Mouse (Mus musculus) embryonic fibroblast, embryonic 13.5 days (primary cell): Measurements from ENCODE around the gene Rpl35. TPM values are rescaled to one million over a fixed set of nuclear protein-coding genes. Genes with fewer than 3 reads are reported as not detected.

Source experiments
- H3K27ac ChIP-seq: 2 replicates; pipeline ENCODE4 v1.5.1; 2012; ENCODE audit warnings: low read length, control low read depth, inconsistent platforms; ENCODE audit not compliant: insufficient read depth
- H3K4me1 ChIP-seq: 2 replicates; pipeline ENCODE4 v1.6.1; 2011; ENCODE audit warnings: low read length; ENCODE audit not compliant: control insufficient read depth, insufficient read depth
- H3K4me3 ChIP-seq: 2 replicates; pipeline ENCODE4 v1.5.1; 2011; ENCODE audit warnings: mild to moderate bottlenecking, control low read depth, low read length; ENCODE audit not compliant: insufficient read depth
- CTCF ChIP-seq: IDR thresholded peaks from 2 replicates; pipeline ENCODE4 v1.5.1; 2011; ENCODE audit warnings: mild to moderate bottlenecking, control low read depth, low read length, moderate library complexity, borderline replicate concordance; ENCODE audit not compliant: insufficient read depth
- POLR2A ChIP-seq: IDR thresholded peaks from 2 replicates; pipeline ENCODE4 v1.6.1; 2011; ENCODE audit warnings: low read depth, mild to moderate bottlenecking, control low read depth, low read length, moderate library complexity
- polyA plus RNA-seq: library from polyadenylated mRNA; stranded (reverse); fragments of >200 nt; gene quantifications from 2 replicates; pipeline ENCODE4 v1.2.4, GENCODE M21; 2011; ENCODE audit warnings: low read depth; ENCODE audit not compliant: missing spikeins, insufficient read length

Rpl35 gene
- polyA plus RNA-seq, 1 experiment, result 266 TPM

DNA sequence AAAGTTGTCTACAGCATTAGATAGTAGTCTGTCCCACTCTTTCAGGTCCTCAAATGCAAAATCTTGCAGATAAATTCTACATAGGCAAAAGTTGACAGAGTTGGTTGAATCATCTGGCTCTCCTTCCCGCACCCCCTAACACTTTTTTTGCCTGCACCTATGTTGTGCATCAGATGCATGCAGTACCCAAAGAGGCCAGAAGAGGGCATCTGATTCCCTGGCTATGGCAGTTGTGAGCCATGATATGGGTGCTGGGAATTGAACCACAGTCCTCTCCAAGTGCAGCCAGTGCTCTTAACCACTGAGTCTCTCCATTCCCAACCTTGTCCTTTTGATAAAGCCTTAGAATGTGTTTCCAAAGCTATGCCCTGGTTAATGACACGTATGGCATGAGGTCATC lies 22.0 kb downstream of the Rpl35 start:
- TF ChIP-seq POLR2A, result no peak
- TF ChIP-seq CTCF, result no peak
- H3K4me1 ChIP-seq, result no peaks in the 10 kb centered on the region
- no peak overlapping the region for H3K4me3 ChIP-seq
- no peak overlapping the region for H3K27ac ChIP-seq

DNA sequence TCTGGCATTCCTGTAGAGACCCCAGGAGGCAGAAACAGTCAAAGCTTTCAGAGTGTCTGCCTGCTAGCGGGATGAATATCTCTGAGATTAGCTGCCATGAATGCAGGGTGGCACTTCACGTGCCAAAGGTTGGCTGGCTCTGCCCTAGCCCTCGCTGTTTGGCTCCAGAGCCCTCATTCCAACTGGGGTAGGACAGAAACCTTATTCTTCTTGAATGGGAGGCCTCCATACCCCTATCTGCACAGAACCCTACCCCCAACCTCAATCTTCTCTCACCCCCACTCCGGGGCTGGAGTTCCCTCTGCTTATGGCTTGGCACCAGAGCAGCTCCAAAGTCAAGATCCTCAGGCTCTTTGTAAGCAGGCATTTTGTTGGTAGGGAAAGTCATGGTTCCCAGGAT lies 27.6 kb downstream of the Rpl35 start:
- Histone ChIP-seq H3K27ac (no peak overlapping the region), H3K4me3 (no peak overlapping the region), H3K4me1 (peaks cover 2% of the 10 kb centered on the region; the same call in 1 of the 2 replicates)
- TF ChIP-seq POLR2A (no peak), CTCF (no peak)

DNA sequence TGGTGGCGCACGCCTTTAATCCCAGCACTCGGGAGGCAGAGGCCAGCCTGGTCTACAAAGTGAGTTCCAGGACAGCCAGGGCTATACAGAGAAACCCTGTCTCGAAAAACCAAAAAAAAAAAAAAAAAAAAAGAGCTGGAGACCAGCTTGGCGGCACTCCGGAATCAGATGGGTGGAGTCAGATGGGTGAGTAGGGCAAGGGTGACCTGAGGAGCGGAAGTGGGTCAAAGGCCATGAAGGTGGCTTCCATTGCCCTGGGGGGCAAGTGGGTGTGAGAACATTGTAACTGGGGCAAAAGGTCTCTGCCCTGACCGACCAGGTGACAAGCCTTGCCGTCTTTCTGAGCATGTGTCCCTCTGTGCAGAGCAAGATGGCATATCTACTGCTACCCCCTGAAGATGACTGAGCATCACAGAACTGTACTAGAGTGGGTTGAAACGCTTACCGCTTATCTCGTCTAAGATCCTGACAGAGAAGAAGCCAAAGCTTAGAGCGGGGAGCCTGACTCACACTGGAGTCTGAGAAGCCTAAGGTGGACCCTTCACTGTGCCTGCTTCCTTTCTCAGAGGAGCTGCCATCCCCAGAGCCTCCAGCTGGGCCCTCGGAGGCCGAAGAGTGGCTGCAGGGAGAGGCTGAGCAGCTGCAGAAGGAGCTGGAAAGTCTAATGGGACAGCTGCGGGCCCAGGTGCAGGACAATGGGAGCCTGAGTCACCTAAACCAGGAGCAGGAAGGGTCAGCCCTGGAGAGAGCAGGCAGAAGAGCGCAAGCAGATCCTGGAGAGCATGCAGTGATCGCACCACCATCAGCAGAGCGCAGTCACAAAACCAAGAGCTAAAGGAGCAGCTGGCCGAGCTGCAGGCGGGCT lies 29.3 kb downstream of the Rpl35 start:
- Histone ChIP-seq H3K4me3 (no peak overlapping the region), H3K27ac (no peak overlapping the region), H3K4me1 (peaks cover 2% of the 10 kb centered on the region; the same call in 1 of the 2 replicates)
- no peak for TF ChIP-seq POLR2A

GRCm38 (mm10) chr2:38975181-38975580 lies 30.2 kb downstream of the Rpl35 start:
- Histone ChIP-seq H3K27ac (no peak overlapping the region), H3K4me1 (peaks cover 2% of the 10 kb centered on the region; the same call in 1 of the 2 replicates), H3K4me3 (no peak overlapping the region)
- TF ChIP-seq CTCF (no peak), POLR2A (no peak)

GRCm38 (mm10) chr2:38974171-38974570 lies 31.3 kb downstream of the Rpl35 start:
- TF ChIP-seq CTCF, result no peak
- no peak for TF ChIP-seq POLR2A
- Histone ChIP-seq H3K27ac (no peak overlapping the region), H3K4me3 (no peak overlapping the region), H3K4me1 (peaks cover 2% of the 10 kb centered on the region; the same call in 1 of the 2 replicates)

- TF ChIP-seq POLR2A, result no peak
- no peak for TF ChIP-seq CTCF
Measured at GRCm38 (mm10) chr2:38973701-38974100, 31.7 kb downstream of the Rpl35 start.

DNA sequence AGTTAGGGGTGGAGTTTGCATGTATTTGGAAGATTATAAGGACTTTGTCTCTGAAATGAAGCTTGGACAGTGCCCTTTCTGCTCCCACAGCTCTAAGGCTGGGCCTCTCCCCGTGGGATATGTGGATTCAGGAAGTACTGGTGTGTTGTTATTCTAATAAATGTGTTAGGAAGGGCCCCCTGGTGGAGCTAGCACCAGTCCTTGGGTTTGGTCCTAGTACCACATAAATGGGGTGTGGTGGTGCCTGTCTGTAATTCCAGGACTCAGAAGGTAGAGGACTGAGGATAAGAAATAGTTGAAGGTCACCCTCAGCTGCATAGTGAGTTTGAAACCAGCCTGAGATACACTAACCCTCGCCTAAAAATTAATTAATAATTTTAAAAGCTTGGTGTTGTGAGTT lies 32.2 kb downstream of the Rpl35 start:
- Histone ChIP-seq H3K4me1 (peaks cover 2% of the 10 kb centered on the region; the same call in 1 of the 2 replicates), H3K4me3 (no peak overlapping the region), H3K27ac (no peak overlapping the region)
- no peak for TF ChIP-seq POLR2A

More at GRCm38 (mm10) chr2:38973701-38974100, 31.7 kb downstream of the Rpl35 start:
- H3K4me1 ChIP-seq, result peaks cover 2% of the 10 kb centered on the region; the same call in 1 of the 2 replicates
- no peak overlapping the region for H3K27ac ChIP-seq
- no peak overlapping the region for H3K4me3 ChIP-seq

DNA sequence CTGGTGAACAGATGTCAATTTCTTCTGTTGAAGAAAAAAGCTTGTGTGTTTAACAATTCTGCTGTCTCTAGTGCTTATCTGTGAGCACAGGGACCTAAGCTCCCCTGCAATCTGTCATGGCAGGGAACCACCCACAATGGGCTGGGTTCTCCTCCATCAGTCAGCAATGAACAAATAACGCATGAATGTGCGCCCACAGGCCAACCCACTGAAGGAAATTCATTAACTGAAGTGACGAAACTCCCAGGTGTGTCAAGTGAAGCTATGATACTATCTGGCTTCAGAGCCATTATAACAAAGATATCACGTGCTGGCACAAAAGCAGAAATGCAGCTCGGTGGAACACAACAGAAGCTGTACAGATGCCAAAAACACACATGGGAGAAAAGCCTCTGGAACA lies 35.4 kb downstream of the Rpl35 start:
- peaks cover 2% of the 10 kb centered on the region; the same call in 1 of the 2 replicates for H3K4me1 ChIP-seq
- H3K27ac ChIP-seq, result no peak overlapping the region
- TF ChIP-seq POLR2A (no peak), CTCF (no peak)
- H3K4me3 ChIP-seq, result no peak overlapping the region

DNA sequence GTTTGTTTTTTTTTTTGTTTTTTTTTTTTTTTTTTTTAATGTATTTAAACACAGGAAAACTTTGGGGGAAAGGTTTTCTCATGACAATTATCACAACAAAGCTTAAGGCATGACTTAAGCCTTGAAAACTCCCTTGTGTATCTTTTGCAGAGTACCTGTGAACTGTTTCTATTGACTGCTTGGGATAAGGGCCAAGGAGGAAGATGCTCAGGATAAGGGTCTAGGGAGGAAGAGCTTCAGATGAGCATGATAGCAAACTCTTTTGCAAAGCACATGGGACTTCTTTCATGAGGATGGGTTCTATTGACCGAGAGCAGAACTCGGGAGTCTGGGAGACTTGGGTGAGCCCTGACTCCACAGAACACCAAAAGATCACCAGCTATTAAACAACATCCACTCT lies 35.8 kb downstream of the Rpl35 start:
- H3K27ac ChIP-seq, result no peak overlapping the region
- TF ChIP-seq CTCF, result no peak
- TF ChIP-seq POLR2A, result no peak
- H3K4me3 ChIP-seq, result no peak overlapping the region
- peaks cover 2% of the 10 kb centered on the region; the same call in 1 of the 2 replicates for H3K4me1 ChIP-seq

- Histone ChIP-seq H3K27ac (no peak overlapping the region), H3K4me1 (no peaks in the 10 kb centered on the region), H3K4me3 (no peak overlapping the region)
- TF ChIP-seq CTCF, result no peak
- TF ChIP-seq POLR2A, result no peak
Measured at GRCm38 (mm10) chr2:38964198-38964597, 41.2 kb downstream of the Rpl35 start.
